Mouse (Mus musculus) midbrain, embryonic 11.5 days (tissue): Measurements from ENCODE around the gene Relt. TPM values are rescaled to one million over a fixed set of nuclear protein-coding genes. Genes with fewer than 3 reads are reported as not detected.

Experiments
- ATAC-seq: fragments of 200-750 bp; cut with Nextera tagmentation; 2 replicates; pipeline ENCODE4 v1.8.0; 2017; ENCODE audit warnings: moderate TSS enrichment, moderate library complexity; ENCODE audit not compliant: low FRiP score
- DNase-seq: peaks from one replicate; pipeline ENCODE4 v3.0.0; 2015; ENCODE audit warnings: low spot score; ENCODE audit errors: missing footprints
- H3K27ac ChIP-seq: fragments of 300-500 bp; sonication (generic); 2 replicates; pipeline ENCODE4 v1.5.1; 2014; ENCODE audit warnings: low read depth, low read length
- H3K27me3 ChIP-seq: fragments of 300-500 bp; sonication (generic); 2 replicates; pipeline ENCODE4 v1.6.1; 2014; ENCODE audit warnings: mild to moderate bottlenecking, low read length, moderate library complexity, mixed read lengths; ENCODE audit not compliant: control insufficient read depth, insufficient read depth
- H3K36me3 ChIP-seq: fragments of 300-500 bp; sonication (generic); 2 replicates; pipeline ENCODE4 v1.6.1; 2014; ENCODE audit warnings: mild to moderate bottlenecking, low read length, moderate library complexity, mixed read lengths; ENCODE audit not compliant: control insufficient read depth, insufficient read depth
- H3K4me1 ChIP-seq: fragments of 300-500 bp; sonication (generic); 2 replicates; pipeline ENCODE4 v1.6.1; 2014; ENCODE audit warnings: low read length; ENCODE audit not compliant: control insufficient read depth, insufficient read depth
- H3K4me2 ChIP-seq: fragments of 300-500 bp; sonication (generic); 2 replicates; pipeline ENCODE4 v1.6.1; 2014; ENCODE audit warnings: mild to moderate bottlenecking, moderate library complexity
- H3K4me3 ChIP-seq: fragments of 300-500 bp; sonication (generic); 2 replicates; pipeline ENCODE4 v1.5.1; 2014; ENCODE audit warnings: low read depth, low read length
- H3K9ac ChIP-seq: fragments of 300-500 bp; sonication (generic); 2 replicates; pipeline ENCODE4 v1.6.1; 2014; ENCODE audit warnings: low read length
- H3K9me3 ChIP-seq: fragments of 300-500 bp; sonication (generic); 2 replicates; pipeline ENCODE4 v1.6.1; 2016; ENCODE audit warnings: low read length; ENCODE audit not compliant: control insufficient read depth
- WGBS: fragments of 180-500 bp; shearing (Covaris S2); extraction: QIAGEN DNeasy Blood & Tissue Kit; methylation state at CpG from one replicate; pipeline ENCODE4 v1.1.7; 2014; 5-methylcytosine and 5-hydroxymethylcytosine counted together
- polyA plus RNA-seq: library from polyadenylated mRNA; unstranded; fragments of >200 nt; fragmentation: Nextera tagmentation; extraction: Ambion mirVana; gene quantifications from 2 replicates; pipeline ENCODE4 v1.2.1, GENCODE M21; 2014

The Relt gene
- 1.7 and 2.2 TPM in 2 replicates for polyA plus RNA-seq

DNA sequence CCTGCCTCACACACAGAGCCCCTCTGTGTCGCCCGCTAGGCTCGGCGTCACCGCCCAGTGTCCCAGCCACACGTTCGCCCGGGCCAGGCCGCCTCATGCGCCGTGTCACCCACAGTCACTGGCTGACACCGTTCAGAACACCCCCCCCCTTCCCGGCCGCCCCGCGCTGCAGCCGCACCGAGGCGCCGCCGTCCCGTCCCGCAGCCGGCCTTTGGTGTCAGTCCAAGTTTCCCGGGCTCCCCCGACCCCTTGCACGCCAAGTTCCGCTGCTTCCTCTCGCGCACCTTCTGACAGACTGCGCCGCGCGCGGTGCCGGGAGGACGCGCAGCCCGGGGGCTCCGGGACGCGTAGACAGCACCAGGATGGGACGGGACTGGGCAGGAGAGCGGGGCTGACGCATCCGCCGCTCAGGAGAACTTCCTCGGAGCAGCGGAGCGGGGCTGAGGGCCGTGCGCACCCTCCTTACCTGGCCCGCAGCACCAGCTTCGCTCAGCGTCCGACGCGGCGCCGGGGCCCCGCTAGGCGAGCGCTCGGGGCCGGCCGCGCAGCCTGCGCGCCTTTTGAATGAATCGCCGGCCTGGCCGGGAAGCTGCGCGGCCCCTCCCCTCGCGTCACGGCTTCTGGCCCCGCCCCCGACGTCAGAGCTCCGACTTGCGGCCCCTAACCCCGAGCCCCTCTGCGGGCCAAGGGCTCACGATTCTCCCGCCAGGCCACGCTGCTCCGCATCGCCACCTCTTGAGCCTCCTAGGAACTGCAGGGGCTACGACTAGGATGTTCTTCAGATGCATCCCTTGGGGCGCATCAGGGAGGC, at the start of gene Relt:
Gene Relt (minus strand): TSS at position 619 of the 811 bp plus-strand sequence.
- ATAC-seq: peak; percentile 95
- peak within 1 kb of the TSS; percentile 67 for H3K27ac ChIP-seq
- H3K4me3 ChIP-seq: peak within 1 kb of the TSS; percentile 79
- H3K4me2 ChIP-seq: peak within 1 kb of the TSS; percentile 98
- H3K27me3 ChIP-seq: no peaks in the 10 kb centered on the region
- H3K9ac ChIP-seq: peak within 1 kb of the TSS; percentile 84
- no peaks in the 10 kb centered on the region for H3K9me3 ChIP-seq
- H3K36me3 ChIP-seq: no peaks in the 10 kb centered on the region
- peaks cover 5% of the 10 kb centered on the region; the same call in 1 of the 2 replicates for H3K4me1 ChIP-seq
- WGBS: under 1% methylated on average over 91 of the region's 91 CpGs
- DNase-seq: peak; percentile 100

DNA sequence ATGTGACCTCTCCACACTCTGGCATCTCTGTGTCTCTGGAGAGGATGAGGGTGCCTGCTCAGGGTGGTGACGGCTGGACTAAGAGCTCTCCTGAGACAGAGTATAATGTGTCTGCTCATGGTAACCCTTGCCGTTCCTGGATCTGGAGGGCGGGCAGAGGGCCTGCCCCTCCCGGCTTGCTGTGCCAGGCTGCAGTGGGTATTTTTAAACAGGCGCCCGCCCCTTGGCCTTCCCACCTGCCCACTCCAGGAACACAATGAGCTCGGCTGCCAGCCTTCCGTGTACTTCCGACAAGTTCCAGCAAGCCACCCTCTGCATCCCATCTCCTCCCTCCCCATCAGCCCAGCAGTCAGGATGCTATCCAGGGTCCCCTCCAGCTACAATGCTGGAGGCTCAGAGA, 48.5 kb upstream of the Relt start:
- DNase-seq: no peak
- Histone ChIP-seq H3K27me3 (no peaks in the 10 kb centered on the region), H3K4me2 (peak overlapping the region; percentile 27), H3K9ac (no peak overlapping the region; the same call in 1 of the 2 replicates), H3K4me3 (no peak overlapping the region), H3K9me3 (no peaks in the 10 kb centered on the region), H3K4me1 (peaks cover 27% of the 10 kb centered on the region), H3K27ac (peak overlapping the region; percentile 59; the same call in 1 of the 2 replicates), H3K36me3 (no peaks in the 10 kb centered on the region)
- WGBS: 54% methylated on average over 9 of the region's 9 CpGs
- peak; percentile 19; the same call in 1 of the 2 replicates for ATAC-seq

GRCm38 (mm10) chr7:100911246-100911770, 48.1 kb upstream of the Relt start:
- WGBS: 3% methylated on average over 2 of the region's 2 CpGs
- ATAC-seq: peak; percentile 80
- Histone ChIP-seq H3K4me1 (peaks cover 27% of the 10 kb centered on the region), H3K9ac (no peak overlapping the region; the same call in 1 of the 2 replicates), H3K27me3 (no peaks in the 10 kb centered on the region), H3K4me2 (peak overlapping the region; percentile 27), H3K27ac (peak overlapping the region; percentile 59; the same call in 1 of the 2 replicates), H3K36me3 (no peaks in the 10 kb centered on the region), H3K9me3 (no peaks in the 10 kb centered on the region), H3K4me3 (no peak overlapping the region)
- peak; percentile 95 for DNase-seq

- Histone ChIP-seq H3K27me3 (no peaks in the 10 kb centered on the region), H3K9me3 (no peaks in the 10 kb centered on the region), H3K4me1 (peaks cover 27% of the 10 kb centered on the region), H3K27ac (no peak overlapping the region), H3K4me3 (no peak overlapping the region), H3K4me2 (no peak overlapping the region), H3K9ac (no peak overlapping the region), H3K36me3 (no peaks in the 10 kb centered on the region)
- 49% methylated on average over 8 of the region's 8 CpGs for WGBS
- ATAC-seq (no peak), DNase-seq (no peak)
These were observed 45.3 kb upstream of the Relt start for GRCm38 (mm10) chr7:100908567-100908966.

GRCm38 (mm10) chr7:100908061-100908460, 44.8 kb upstream of the Relt start:
- WGBS: 81% methylated on average over 8 of the region's 8 CpGs

DNA sequence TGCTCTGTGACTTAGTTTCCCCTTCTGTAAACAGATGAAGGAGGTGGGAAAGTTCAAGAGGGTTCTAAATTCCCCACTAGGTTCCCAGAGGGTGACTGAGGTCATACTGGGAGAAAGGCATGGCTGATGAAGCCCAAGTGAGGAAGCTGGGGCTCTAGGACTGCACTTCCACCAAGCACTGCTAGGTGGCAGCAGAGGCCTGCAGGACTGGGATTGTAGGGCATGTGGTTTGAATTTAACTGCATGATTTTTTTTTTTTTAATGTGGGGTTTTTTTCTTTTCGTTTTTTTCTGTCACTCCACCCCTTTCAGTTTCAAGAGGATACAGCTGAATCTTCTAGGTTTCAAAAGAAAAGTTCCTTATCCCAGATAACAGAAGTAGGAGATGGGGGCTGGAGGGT, 44.0 kb upstream of the Relt start:
- DNase-seq: peak; percentile 98
- no peaks in the 10 kb centered on the region for H3K36me3 ChIP-seq
- H3K27ac ChIP-seq: no peak overlapping the region
- WGBS: 5% methylated on average over 1 of the region's 1 CpGs
- no peak overlapping the region for H3K4me2 ChIP-seq
- no peaks in the 10 kb centered on the region for H3K9me3 ChIP-seq
- no peaks in the 10 kb centered on the region for H3K27me3 ChIP-seq
- no peak overlapping the region for H3K4me3 ChIP-seq
- ATAC-seq: no peak
- no peak overlapping the region for H3K9ac ChIP-seq
- H3K4me1 ChIP-seq: peaks cover 26% of the 10 kb centered on the region

More at GRCm38 (mm10) chr7:100908061-100908460, 44.8 kb upstream of the Relt start:
- no peaks in the 10 kb centered on the region for H3K27me3 ChIP-seq
- H3K36me3 ChIP-seq: no peaks in the 10 kb centered on the region
- peaks cover 27% of the 10 kb centered on the region for H3K4me1 ChIP-seq
- no peak for ATAC-seq
- H3K9ac ChIP-seq: no peak overlapping the region
- no peak overlapping the region for H3K4me3 ChIP-seq
- H3K9me3 ChIP-seq: no peaks in the 10 kb centered on the region
- no peak overlapping the region for H3K4me2 ChIP-seq
- no peak for DNase-seq
- H3K27ac ChIP-seq: no peak overlapping the region

GRCm38 (mm10) chr7:100906029-100906789, 43.0 kb upstream of the Relt start:
- Histone ChIP-seq H3K27me3 (no peaks in the 10 kb centered on the region), H3K9ac (no peak overlapping the region), H3K36me3 (no peaks in the 10 kb centered on the region), H3K4me3 (no peak overlapping the region), H3K27ac (no peak overlapping the region), H3K4me1 (peaks cover 16% of the 10 kb centered on the region), H3K9me3 (no peaks in the 10 kb centered on the region), H3K4me2 (no peak overlapping the region)
- 93% methylated on average over 10 of the region's 10 CpGs for WGBS
- no peak for ATAC-seq
- no peak for DNase-seq

DNA sequence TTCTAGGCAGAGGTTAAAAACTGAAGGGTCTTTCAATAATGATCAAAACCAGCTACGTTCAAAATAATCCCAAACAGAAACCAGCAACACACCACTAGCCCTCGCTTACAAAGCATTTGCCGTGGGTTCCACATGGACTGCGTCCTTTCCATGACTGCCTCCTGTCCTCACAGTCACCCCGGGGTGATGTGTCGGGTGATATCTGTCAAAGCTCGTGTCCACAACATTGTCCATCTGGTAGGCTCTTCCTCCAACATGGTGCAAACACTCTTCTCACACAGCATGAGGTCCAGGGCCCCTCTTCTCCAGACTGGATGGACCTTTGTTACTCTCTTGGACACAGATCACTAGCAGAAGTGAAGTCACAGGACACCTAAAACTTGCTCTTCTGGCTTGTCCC, 41.8 kb upstream of the Relt start:
- H3K4me1 ChIP-seq: peaks cover 8% of the 10 kb centered on the region
- H3K4me2 ChIP-seq: no peak overlapping the region
- DNase-seq (no peak), ATAC-seq (no peak)
- no peak overlapping the region for H3K27ac ChIP-seq
- H3K9me3 ChIP-seq: no peaks in the 10 kb centered on the region
- H3K36me3 ChIP-seq: no peaks in the 10 kb centered on the region
- H3K4me3 ChIP-seq: no peak overlapping the region
- no peaks in the 10 kb centered on the region for H3K27me3 ChIP-seq
- WGBS: 92% methylated on average over 7 of the region's 7 CpGs
- no peak overlapping the region for H3K9ac ChIP-seq
